Mouse (Mus musculus) brain, embryonic 14.5 days (tissue): ENCODE results near the gene Onecut1. TPM values are rescaled to one million over a fixed set of nuclear protein-coding genes. Genes with fewer than 3 reads are reported as not detected.

ENCODE experiments used
- DNase-seq: peaks from one replicate; pipeline ENCODE4 v3.0.0-alpha.2; 2011; ENCODE audit warnings: low read depth
- CTCF ChIP-seq: fragments of 200-500 bp; IDR thresholded peaks from 2 replicates; pipeline ENCODE4 v1.5.1; 2012; ENCODE audit warnings: inconsistent platforms, mild to moderate bottlenecking, moderate library complexity, borderline replicate concordance; ENCODE audit not compliant: insufficient read depth, insufficient read length; ENCODE audit errors: extremely low read depth
- POLR2A ChIP-seq: fragments of 200-500 bp; IDR thresholded peaks from 2 replicates; pipeline ENCODE4 v1.6.1; 2012; ENCODE audit warnings: mild to moderate bottlenecking, inconsistent platforms, borderline replicate concordance; ENCODE audit not compliant: poor library complexity, insufficient read depth, insufficient read length, severe bottlenecking; ENCODE audit errors: extremely low read depth
- polyA plus RNA-seq: library from polyadenylated mRNA; depleted of rRNA; stranded (reverse); fragments of >200 nt; gene quantifications from 2 replicates; pipeline ENCODE4 v1.2.3, GENCODE M21; 2012

Gene Onecut1
- polyA plus RNA-seq, 1 experiment: 5.8 TPM

- no peak for TF ChIP-seq POLR2A
- no peak for TF ChIP-seq CTCF
- no peak for DNase-seq
Observed at GRCm38 (mm10) chr9:74896742-74897141, 35.0 kb downstream of the Onecut1 start.

GRCm38 (mm10) chr9:74897375-74897982 lies 35.8 kb downstream of the Onecut1 start:
- TF ChIP-seq POLR2A (no peak), CTCF (no peak)
- DNase-seq: no peak

- DNase-seq: no peak
- no peak for TF ChIP-seq CTCF
Observed at GRCm38 (mm10) chr9:74900141-74900540, 38.4 kb downstream of the Onecut1 start.

GRCm38 (mm10) chr9:74904866-74905508 lies 43.3 kb downstream of the Onecut1 start:
- TF ChIP-seq CTCF: peak; percentile 82; the same call in 1 of the 2 replicates
- TF ChIP-seq POLR2A: no peak
- peak; percentile 85 for DNase-seq

GRCm38 (mm10) chr9:74906951-74907350 lies 45.2 kb downstream of the Onecut1 start:
- DNase-seq: no peak
- TF ChIP-seq CTCF (no peak), POLR2A (no peak)

- TF ChIP-seq CTCF (no peak), POLR2A (no peak)
- peak; percentile 56 for DNase-seq
Observed at GRCm38 (mm10) chr9:74909245-74909644, 47.5 kb downstream of the Onecut1 start.

- TF ChIP-seq CTCF (no peak), POLR2A (no peak)
- no peak for DNase-seq
Observed at GRCm38 (mm10) chr9:74910226-74910759, 48.6 kb downstream of the Onecut1 start.

- TF ChIP-seq POLR2A (no peak), CTCF (no peak)
- DNase-seq: no peak
Observed at GRCm38 (mm10) chr9:74911430-74911829, 49.7 kb downstream of the Onecut1 start.

- TF ChIP-seq POLR2A (no peak), CTCF (no peak)
- no peak for DNase-seq
Observed at GRCm38 (mm10) chr9:74911919-74912318, 50.2 kb downstream of the Onecut1 start.

GRCm38 (mm10) chr9:74912619-74913376 lies 51.1 kb downstream of the Onecut1 start:
- DNase-seq: peak; percentile 87
- no peak for TF ChIP-seq CTCF
- no peak for TF ChIP-seq POLR2A

GRCm38 (mm10) chr9:74915611-74916010 lies 53.9 kb downstream of the Onecut1 start:
- TF ChIP-seq CTCF (no peak), POLR2A (no peak)
- DNase-seq: no peak
